Mouse (Mus musculus): ENCODE measurements around the gene Amer1.

The Amer1 gene

GRCm38 (mm10) chrX:95444776-95445111 lies at the start of gene Amer1:
Amer1 (minus strand) TSS chrX:95444872.
- DNase-seq (ENCODE audit: low read depth, low spot score), result peak; percentile 91

- no peak for DNase-seq (ENCODE audit: low read depth, low spot score)
These were observed 12.5 kb upstream of the Amer1 start for GRCm38 (mm10) chrX:95457166-95457565.

- DNase-seq (ENCODE audit: low read depth, low spot score), result no peak
These were observed 1.2 kb upstream of the Amer1 start for GRCm38 (mm10) chrX:95445866-95446265.

GRCm38 (mm10) chrX:95445141-95445540 lies 469 bp upstream of the Amer1 start:
- no peak for DNase-seq (ENCODE audit: low read depth, low spot score)

GRCm38 (mm10) chrX:95443898-95444775 lies 535 bp downstream of the Amer1 start:
- peak; percentile 72 for DNase-seq (ENCODE audit: low read depth, low spot score)

- no peak for DNase-seq (ENCODE audit: low read depth, low spot score)
These were observed 1.3 kb downstream of the Amer1 start for GRCm38 (mm10) chrX:95443390-95443789.

- no peak for DNase-seq (ENCODE audit: low read depth, low spot score)
These were observed 2.4 kb downstream of the Amer1 start for GRCm38 (mm10) chrX:95442261-95442660.

- no peak for DNase-seq (ENCODE audit: low read depth, low spot score)
These were observed 3.4 kb downstream of the Amer1 start for GRCm38 (mm10) chrX:95441290-95441689.

GRCm38 (mm10) chrX:95438491-95438890 lies 6.2 kb downstream of the Amer1 start:
- no peak for DNase-seq (ENCODE audit: low read depth, low spot score)

- no peak for DNase-seq (ENCODE audit: low read depth, low spot score)
These were observed 7.4 kb downstream of the Amer1 start for GRCm38 (mm10) chrX:95437236-95437635.

GRCm38 (mm10) chrX:95373101-95373500 lies 71.6 kb downstream of the Amer1 start:
- DNase-seq (ENCODE audit: low read depth, low spot score), result no peak
